Mouse (Mus musculus) brain, adult 2 months (tissue): ENCODE measurements around the gene Scgb2a2.
"Not testable (repeated sequence)": the region's sequence is repeated elsewhere in the genome, so short reads cannot be mapped to it uniquely, and the experiment has no call there.

Experiments used
- DNase-seq: peaks from one replicate; pipeline ENCODE4 v3.0.0; 2011; ENCODE audit warnings: low read depth, low spot score

Scgb2a2 gene

DNA sequence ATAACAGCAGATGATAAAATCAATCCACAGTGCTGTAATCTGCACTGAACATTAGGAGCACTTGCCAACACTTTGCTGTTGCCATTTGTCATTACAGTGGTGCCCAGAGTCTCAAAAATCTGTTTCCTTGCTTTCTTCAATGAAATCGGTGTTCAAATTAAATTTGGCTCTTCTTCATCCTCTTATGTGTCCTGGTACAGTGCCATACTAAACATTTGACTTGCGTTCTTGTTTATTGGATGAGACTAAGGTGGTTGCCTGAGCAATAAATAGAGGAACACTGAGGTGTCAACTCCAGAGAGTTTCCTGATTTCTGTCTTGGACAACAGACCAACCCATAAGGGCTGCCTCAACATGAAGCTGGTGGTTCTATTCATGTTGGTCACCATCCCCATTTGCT, at the start of gene Scgb2a2:
Scgb2a2 (plus strand) TSS at position 301 of the 400 bp plus-strand sequence.
- DNase-seq: no peak

- peak; percentile 1 for DNase-seq
These were observed 10.6 kb upstream of the Scgb2a2 start for GRCm38 (mm10) chr19:9836581-9837340.

DNA sequence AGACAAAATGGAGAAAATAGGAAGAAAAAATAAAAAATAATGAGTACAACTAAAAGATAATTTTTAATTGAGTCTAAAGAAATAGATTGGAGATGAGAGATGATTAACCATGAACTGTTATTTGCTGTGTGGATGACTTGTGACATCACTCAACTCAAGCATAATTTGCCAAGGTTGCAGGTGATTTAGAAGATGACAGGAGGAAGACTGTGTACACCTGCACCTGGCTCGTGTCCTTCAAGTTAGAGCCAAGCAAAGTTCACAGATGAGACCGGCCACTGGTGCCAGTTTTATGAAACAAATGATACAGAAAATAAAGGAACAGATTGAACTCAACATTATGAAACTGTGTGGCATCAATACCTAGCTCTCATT, 10.0 kb upstream of the Scgb2a2 start:
- DNase-seq: no peak

DNA sequence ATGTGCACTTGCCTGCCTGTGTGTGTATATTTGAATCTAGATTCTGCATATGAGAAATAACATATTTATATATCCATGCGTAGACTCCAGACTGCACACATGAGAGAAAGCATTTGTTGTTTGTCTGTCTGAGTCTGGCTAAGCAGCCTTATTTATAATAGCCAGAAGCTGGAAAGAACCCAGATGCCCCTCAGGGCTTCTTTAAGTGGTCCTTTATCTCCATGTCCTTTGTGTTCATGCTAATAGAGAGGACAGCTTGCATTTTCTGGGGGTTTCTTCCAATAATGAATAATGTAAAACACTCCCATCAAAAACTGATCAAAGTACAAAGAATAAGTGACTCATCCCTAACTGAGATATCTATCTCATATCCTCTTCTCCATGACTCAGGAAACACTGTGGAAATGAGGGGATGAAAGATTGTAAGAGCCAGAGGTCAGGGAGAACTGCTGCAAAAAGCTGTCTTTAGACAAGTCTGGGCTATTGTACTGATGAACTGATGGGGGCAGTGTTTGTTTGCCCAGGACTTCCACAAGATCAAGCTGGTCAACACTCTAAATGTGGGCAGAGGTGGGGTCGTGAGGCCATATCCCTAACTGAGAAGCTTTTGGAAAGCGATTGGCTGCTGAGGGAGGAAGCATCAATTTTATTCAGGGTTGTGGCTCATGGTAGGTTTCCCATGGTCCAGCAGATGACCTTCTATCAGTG, 2.2 kb downstream of the Scgb2a2 start:
- DNase-seq: not testable (repeated sequence)

DNA sequence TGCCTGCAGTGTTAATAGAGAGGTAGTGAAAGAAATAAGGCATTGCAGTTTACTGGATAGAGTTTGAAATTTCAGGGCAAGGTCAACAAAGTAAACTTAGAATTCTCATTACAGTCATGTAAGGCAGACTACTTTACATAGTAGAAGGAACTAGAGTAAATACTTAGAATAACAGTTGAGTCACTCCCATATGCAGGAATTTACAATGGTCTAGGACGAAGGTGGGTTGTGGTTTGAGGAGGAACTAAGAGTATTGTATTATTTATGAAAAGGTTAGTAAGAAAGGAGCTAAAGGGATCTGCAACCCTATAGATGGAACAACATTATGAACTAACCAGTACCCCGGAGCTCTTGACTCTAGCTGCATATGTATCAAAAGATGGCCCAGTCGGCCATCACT, 13.5 kb downstream of the Scgb2a2 start:
- DNase-seq: not testable (repeated sequence)

GRCm38 (mm10) chr19:9864856-9865255, 17.5 kb downstream of the Scgb2a2 start:
- no peak for DNase-seq

- DNase-seq: no peak
These were observed 18.1 kb downstream of the Scgb2a2 start for GRCm38 (mm10) chr19:9865466-9865865.

- peak; percentile 85 for DNase-seq
These were observed 30.9 kb downstream of the Scgb2a2 start for GRCm38 (mm10) chr19:9878186-9878835.

DNA sequence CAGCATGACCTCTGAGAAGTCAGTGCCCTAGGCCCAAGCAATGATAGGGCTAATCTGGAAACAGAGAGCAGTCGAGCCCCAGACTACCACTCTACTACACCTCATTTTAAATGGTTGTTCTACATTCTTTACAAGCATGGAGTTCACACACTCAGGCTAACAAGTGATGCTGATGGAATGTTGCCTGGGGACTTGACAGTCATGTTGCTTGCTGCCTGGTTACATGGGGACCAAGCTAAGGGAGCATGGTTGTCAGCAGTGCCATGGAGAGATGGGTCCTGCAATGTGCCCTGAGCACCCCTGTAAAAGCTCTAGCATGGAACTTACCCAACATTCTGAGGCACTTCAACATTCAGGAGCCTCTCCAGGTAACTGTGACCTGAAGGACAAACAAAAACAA, 39.0 kb downstream of the Scgb2a2 start:
- no peak for DNase-seq

DNA sequence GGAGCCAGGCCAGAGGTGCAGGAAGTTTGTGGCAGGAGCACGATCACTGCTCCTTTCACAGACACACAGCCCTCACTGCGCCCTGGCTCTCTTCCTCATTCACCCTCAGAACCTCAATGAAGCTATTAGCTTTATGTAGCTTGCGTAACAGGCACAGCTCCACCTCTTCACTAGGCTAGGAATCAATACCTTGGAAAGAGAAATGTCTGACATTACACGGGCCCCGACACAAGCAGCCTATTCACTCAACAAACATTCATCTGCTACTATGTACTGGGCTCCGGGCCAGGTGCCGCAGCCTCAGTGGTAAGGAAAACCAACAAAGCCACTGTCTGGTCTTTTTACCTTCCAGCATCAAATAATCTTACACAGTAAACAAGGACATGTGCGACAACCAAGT, 39.4 kb downstream of the Scgb2a2 start:
- no peak for DNase-seq

GRCm38 (mm10) chr19:9896067-9896466, 48.7 kb downstream of the Scgb2a2 start:
- no peak for DNase-seq

DNA sequence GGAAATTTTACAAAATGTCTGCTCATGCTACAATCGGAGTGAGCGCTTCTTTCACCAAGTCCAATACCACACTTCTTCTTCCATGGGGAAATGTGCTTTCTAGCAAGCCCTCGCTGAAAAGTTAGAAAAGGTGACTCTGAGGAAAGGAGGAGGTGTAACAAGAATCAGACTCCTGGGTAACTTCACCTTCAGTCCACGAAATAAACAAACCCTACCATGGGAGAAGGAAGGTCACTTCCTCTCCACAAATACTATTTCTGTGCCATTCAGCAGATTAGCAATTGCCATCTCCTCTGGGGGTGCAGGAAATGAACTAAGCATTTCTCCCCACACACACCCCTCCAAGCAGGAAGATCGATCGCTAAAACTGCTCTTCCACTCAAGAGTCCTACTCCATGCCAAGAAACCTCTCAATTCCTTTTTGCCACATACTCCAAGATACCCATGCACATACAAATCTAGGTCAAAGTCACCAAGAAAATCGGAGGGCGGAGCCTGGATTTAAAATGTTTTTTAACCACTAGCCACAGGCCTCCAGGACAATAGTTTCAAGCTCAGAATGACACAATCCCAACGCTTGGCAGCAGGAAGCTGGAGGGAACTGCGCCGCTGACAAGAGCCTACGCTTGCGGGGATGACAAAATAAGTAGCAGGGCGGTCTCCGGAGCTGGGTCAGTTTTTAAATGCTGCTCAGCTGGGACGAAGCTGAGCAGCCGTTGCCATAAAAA, 51.1 kb downstream of the Scgb2a2 start:
- DNase-seq: no peak

GRCm38 (mm10) chr19:9899072-9899779, 51.9 kb downstream of the Scgb2a2 start, which contains the start of gene Incenp:
TSS of gene Incenp (minus strand) at chr19:9899551.
- DNase-seq: peak; percentile 100

- DNase-seq: no peak
These were observed 52.4 kb downstream of the Scgb2a2 start for GRCm38 (mm10) chr19:9899780-9900146.

GRCm38 (mm10) chr19:9900696-9901095, 53.3 kb downstream of the Scgb2a2 start:
- DNase-seq: not testable (repeated sequence)
